In genomic region chr7:70423524-70424230, GRCm38 (mm10) we compare ENCODE assay signal across 15 mouse cellular contexts. TPM values are rescaled to one million over a fixed set of nuclear protein-coding genes. Genes with fewer than 3 reads are reported as not detected.
DNase-seq lines count a peak whose midpoint lies in the region; ATAC-seq and TF ChIP-seq lines count a peak whose summit lies in the region.
"Had no signal": no experiment of that assay in that cellular context is flagged by ENCODE, and none has a peak within 500 bp of the region (broad histone marks: within the 10 kb centered on the region; RNA-seq: fewer than 3 reads in every experiment).

No protein-coding gene starts in this region.

- 63% methylated on average over 10 of the region's 10 CpGs for WGBS in kidney, embryonic 16.5 days
- 57% methylated on average over 10 of the region's 10 CpGs for WGBS in midbrain, embryonic 14.5 days
- WGBS in midbrain, postnatal 0 days, result 57% methylated on average over 10 of the region's 10 CpGs
- 13% methylated on average over 10 of the region's 10 CpGs for WGBS in forebrain, embryonic 14.5 days
- 50% methylated on average over 10 of the region's 10 CpGs for WGBS in neural tube, embryonic 13.5 days

- H3K4me3 ChIP-seq in kidney, embryonic 16.5 days (ENCODE audit: low read length), result no peak overlapping the region
- H3K4me3 ChIP-seq in midbrain, embryonic 14.5 days (replicated peaks; ENCODE audit: low read depth, low read length), result no peak overlapping the region
- H3K4me3 ChIP-seq in midbrain, postnatal 0 days (ENCODE audit: low read depth, low read length), result no peak overlapping the region
- no peak overlapping the region for H3K4me3 ChIP-seq in forebrain, embryonic 14.5 days (ENCODE audit: low read depth, low read length)
- no peak overlapping the region for H3K4me3 ChIP-seq in neural tube, embryonic 13.5 days

- no peak for ATAC-seq in kidney, embryonic 16.5 days (ENCODE audit: low FRiP score, low TSS enrichment)
- ATAC-seq in midbrain, embryonic 14.5 days (ENCODE audit: low FRiP score, low TSS enrichment), result peak; percentile 20; the same call in 1 of the 2 replicates
- ATAC-seq in midbrain, postnatal 0 days (ENCODE audit: low FRiP score), result no peak
- ATAC-seq in forebrain, embryonic 14.5 days, result peak; percentile 79
- ATAC-seq in neural tube, embryonic 13.5 days (ENCODE audit: low read depth), result peak; percentile 40; the same call in 1 of the 2 replicates
- ATAC-seq in megakaryocyte, adult 5-6 weeks (ENCODE audit: poor library complexity, severe bottlenecking), result no peak
- no peak for ATAC-seq in erythroid progenitor cell, adult 5-6 weeks (replicated peaks; ENCODE audit: low FRiP score, poor library complexity, severe bottlenecking)

- H3K36me3 ChIP-seq in kidney, embryonic 16.5 days (ENCODE audit: insufficient read depth, low read length), result peaks cover 4% of the 10 kb centered on the region; the same call in 1 of the 2 replicates
- no peaks in the 10 kb centered on the region for H3K36me3 ChIP-seq in midbrain, embryonic 14.5 days (ENCODE audit: control insufficient read depth, insufficient read depth, low read length)
- H3K36me3 ChIP-seq in midbrain, postnatal 0 days (ENCODE audit: insufficient read depth, low read length), result no peaks in the 10 kb centered on the region
- H3K36me3 ChIP-seq in forebrain, embryonic 14.5 days (ENCODE audit: control insufficient read depth, insufficient read depth, low read length), result no peaks in the 10 kb centered on the region
- H3K36me3 ChIP-seq in neural tube, embryonic 13.5 days, result no peaks in the 10 kb centered on the region
- H3K36me3 ChIP-seq: G1E had no signal

- no peak overlapping the region for H3K4me2 ChIP-seq in kidney, embryonic 16.5 days (replicated peaks; ENCODE audit: low read depth, low read length)
- no peak overlapping the region for H3K4me2 ChIP-seq in midbrain, embryonic 14.5 days (ENCODE audit: low read length)
- H3K4me2 ChIP-seq in midbrain, postnatal 0 days (ENCODE audit: low read depth, low read length, poor library complexity, severe bottlenecking), result no peak overlapping the region
- no peak overlapping the region for H3K4me2 ChIP-seq in forebrain, embryonic 14.5 days (ENCODE audit: low read length)
- no peak overlapping the region for H3K4me2 ChIP-seq in neural tube, embryonic 13.5 days

- no peaks in the 10 kb centered on the region for H3K4me1 ChIP-seq in kidney, embryonic 16.5 days (ENCODE audit: insufficient read depth, low read length)
- peaks cover 7% of the 10 kb centered on the region; the same call in 1 of the 2 replicates for H3K4me1 ChIP-seq in midbrain, embryonic 14.5 days (ENCODE audit: control insufficient read depth, insufficient read depth, low read length)
- H3K4me1 ChIP-seq in midbrain, postnatal 0 days (ENCODE audit: insufficient read depth, low read length), result no peaks in the 10 kb centered on the region
- peaks cover 3% of the 10 kb centered on the region; the same call in 1 of the 2 replicates for H3K4me1 ChIP-seq in forebrain, embryonic 14.5 days (ENCODE audit: control insufficient read depth, insufficient read depth, low read length)
- H3K4me1 ChIP-seq in neural tube, embryonic 13.5 days (replicated peaks), result peaks cover 15% of the 10 kb centered on the region; the same call in 1 of the 2 replicates

- peak; percentile 20 to 49 for DNase-seq in kidney, adult 8-10 months
- no peak for DNase-seq in midbrain, embryonic 14.5 days
- DNase-seq in midbrain, postnatal 0 days (ENCODE audit: low spot score), result no peak
- peak; percentile 64 for DNase-seq in forebrain, embryonic 14.5 days (ENCODE audit: low spot score)
- DNase-seq: cerebellum, postnatal 36 days; layer of hippocampus, adult 9-11 months; lung, adult 18-20 months; lung, postnatal 4 days; right cerebral cortex, postnatal 4 days; thymus, adult 2 months had no signal

- H3K27ac ChIP-seq in kidney, embryonic 16.5 days (ENCODE audit: low read length), result no peak overlapping the region
- peak overlapping the region; percentile 38; the same call in 1 of the 2 replicates for H3K27ac ChIP-seq in midbrain, embryonic 14.5 days (replicated peaks; ENCODE audit: low read depth, low read length)
- H3K27ac ChIP-seq in midbrain, postnatal 0 days (ENCODE audit: low read depth, low read length), result no peak overlapping the region
- no peak overlapping the region for H3K27ac ChIP-seq in forebrain, embryonic 14.5 days (ENCODE audit: low read depth, low read length)
- no peak overlapping the region for H3K27ac ChIP-seq in neural tube, embryonic 13.5 days (replicated peaks)

- H3K27me3 ChIP-seq in kidney, embryonic 16.5 days (ENCODE audit: insufficient read depth, low read length), result no peaks in the 10 kb centered on the region
- H3K27me3 ChIP-seq in midbrain, embryonic 14.5 days (ENCODE audit: control insufficient read depth, insufficient read depth, low read length), result no peaks in the 10 kb centered on the region
- no peaks in the 10 kb centered on the region for H3K27me3 ChIP-seq in midbrain, postnatal 0 days (ENCODE audit: insufficient read depth, low read length)
- H3K27me3 ChIP-seq in forebrain, embryonic 14.5 days (replicated peaks; ENCODE audit: control insufficient read depth, insufficient read depth, low read length), result no peaks in the 10 kb centered on the region
- H3K27me3 ChIP-seq in neural tube, embryonic 13.5 days, result peaks cover 14% of the 10 kb centered on the region; the same call in 1 of the 2 replicates

- TF ChIP-seq CTCF in midbrain, postnatal 0 days (IDR thresholded peaks at IDR 0.05), result no peak

- no peak overlapping the region for H3K9ac ChIP-seq in kidney, embryonic 16.5 days (replicated peaks; ENCODE audit: low read length)
- no peak overlapping the region for H3K9ac ChIP-seq in midbrain, embryonic 14.5 days (replicated peaks; ENCODE audit: low read length)
- no peak overlapping the region for H3K9ac ChIP-seq in midbrain, postnatal 0 days (replicated peaks; ENCODE audit: low read length, poor library complexity, severe bottlenecking)
- H3K9ac ChIP-seq in forebrain, embryonic 14.5 days (ENCODE audit: low read length), result no peak overlapping the region
- no peak overlapping the region for H3K9ac ChIP-seq in neural tube, embryonic 13.5 days

- no peaks in the 10 kb centered on the region for H3K9me3 ChIP-seq in kidney, embryonic 16.5 days (ENCODE audit: low read length)
- no peaks in the 10 kb centered on the region for H3K9me3 ChIP-seq in midbrain, embryonic 14.5 days (ENCODE audit: control insufficient read depth, low read length)
- H3K9me3 ChIP-seq in midbrain, postnatal 0 days (ENCODE audit: low read length), result no peaks in the 10 kb centered on the region
- no peaks in the 10 kb centered on the region for H3K9me3 ChIP-seq in forebrain, embryonic 14.5 days (replicated peaks; ENCODE audit: control insufficient read depth, low read length)
- no peaks in the 10 kb centered on the region for H3K9me3 ChIP-seq in neural tube, embryonic 13.5 days

RNA-seq across cellular contexts. Expression of gene Nr2f2, which starts 57.1 kb away (rescaled TPM):
- polyA plus RNA-seq in kidney, embryonic 16.5 days (2015; fragmentation: Nextera tagmentation; extraction: Ambion mirVana), result 165 and 186 TPM in 2 replicates
- 113 and 120 TPM in 2 replicates for polyA plus RNA-seq in midbrain, embryonic 14.5 days (2014; fragmentation: Nextera tagmentation; extraction: Ambion mirVana)
- 38.9 and 43.2 TPM in 2 replicates for total RNA-seq in midbrain, postnatal 0 days (2014; rRNA removed)
- polyA plus RNA-seq in midbrain, postnatal 0 days (2015; fragmentation: Nextera tagmentation; extraction: Ambion mirVana), result 65.4 and 81.6 TPM in 2 replicates
- polyA plus RNA-seq in forebrain, embryonic 14.5 days (2014; fragmentation: Nextera tagmentation; extraction: Ambion mirVana), result 73.7 and 82.5 TPM in 2 replicates
- polyA plus RNA-seq in neural tube, embryonic 13.5 days (2015; fragmentation: Nextera tagmentation; extraction: Ambion mirVana), result 85.5 and 87.8 TPM in 2 replicates
- not detected in 2 replicates for total RNA-seq in megakaryocyte, adult 5-6 weeks (2015)
- total RNA-seq in megakaryocyte, adult 5-6 weeks (2017), result not detected in 2 replicates
- not detected in 2 replicates for total RNA-seq in erythroid progenitor cell, adult 5-6 weeks (2015; ENCODE audit: low replicate concordance)
- not detected in 2 replicates for total RNA-seq in erythroid progenitor cell, adult 5-6 weeks (2017; ENCODE audit: low replicate concordance)
- polyA plus RNA-seq: G1E had no signal

Comparison
In these comparisons a context has a peak if more than half of its experiments do, and no peak if none do; other contexts are left out.
1. ATAC-seq: peak in midbrain, embryonic 14.5 days (single experiment), forebrain, embryonic 14.5 days (single experiment) and neural tube, embryonic 13.5 days (single experiment); none in kidney, embryonic 16.5 days (single experiment), midbrain, postnatal 0 days (single experiment), megakaryocyte, adult 5-6 weeks (single experiment) and erythroid progenitor cell, adult 5-6 weeks (single experiment).
2. DNase-seq: peak in kidney, adult 8-10 months (2 of 2) and forebrain, embryonic 14.5 days (single experiment); none in midbrain, embryonic 14.5 days (single experiment) and midbrain, postnatal 0 days (single experiment).